Mouse (Mus musculus): ENCODE results near the gene Sys1. TPM values are rescaled to one million over a fixed set of nuclear protein-coding genes. Genes with fewer than 3 reads are reported as not detected.

The Sys1 gene
- total and polyA plus RNA-seq, 3 experiments, result 85.8 to 94.3 TPM; not detected in 1

DNA sequence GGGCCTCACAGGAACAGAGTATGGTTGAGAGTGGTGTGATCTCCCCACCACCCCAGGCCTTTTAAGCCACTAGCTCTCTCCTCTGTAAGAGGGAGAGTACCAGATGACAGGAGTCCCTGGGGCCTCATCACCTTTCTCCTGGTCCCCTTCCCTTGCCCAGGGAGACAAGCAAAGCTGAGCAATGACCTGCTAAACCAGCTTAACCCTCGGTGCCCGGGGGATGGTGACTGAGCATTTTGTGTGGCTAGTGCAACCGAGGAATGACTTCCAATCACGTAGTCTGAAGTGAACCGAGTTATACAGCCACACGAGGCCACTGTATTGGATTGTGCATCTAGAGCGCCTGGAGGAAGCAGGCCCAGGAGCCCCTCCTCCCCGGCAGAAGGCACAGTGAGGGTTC, 32.4 kb upstream of the Sys1 start:
- H3K4me1 ChIP-seq (ENCODE audit: control insufficient read depth in 1 of 2, insufficient read depth in 2 of 2, low read length in 2 of 2), result no peaks in the 10 kb centered on the region
- H3K27me3 ChIP-seq (ENCODE audit: control insufficient read depth in 1 of 2, insufficient read depth in 2 of 2, low read length in 2 of 2), result peaks cover 0 to 7% of the 10 kb centered on the region in 2 experiments; a peak in 3 of 4 replicates
- TF ChIP-seq RCOR1 (IDR thresholded peaks at IDR 0.05; ENCODE audit: low read depth, low read length) (no peak), ZMIZ1 (IDR thresholded peaks at IDR 0.05; ENCODE audit: low read depth, low read length) (no peak), TCF12 (IDR thresholded peaks at IDR 0.05; ENCODE audit: low read depth, low read length) (no peak), ZKSCAN1 (IDR thresholded peaks at IDR 0.05; ENCODE audit: low read depth, low read length) (no peak), ETS1 (IDR thresholded peaks at IDR 0.05; ENCODE audit: low read depth, low read length) (no peak), NELFE (IDR thresholded peaks at IDR 0.05; ENCODE audit: low read depth, low read length) (no peak), POLR2AphosphoS2 (IDR thresholded peaks at IDR 0.05; ENCODE audit: low read length) (no peak), CHD1 (IDR thresholded peaks at IDR 0.05; ENCODE audit: low read depth, low read length) (no peak), HCFC1 (IDR thresholded peaks at IDR 0.05; ENCODE audit: low read depth, low read length) (no peak), TAL1 (IDR thresholded peaks at IDR 0.05; ENCODE audit: low read length) (no peak), USF2 (IDR thresholded peaks at IDR 0.05; ENCODE audit: borderline replicate concordance in 1 of 2, insufficient read depth in 1 of 2, low read depth in 1 of 2, low read length in 2 of 2) (no peak), MYB (IDR thresholded peaks at IDR 0.05; ENCODE audit: low read depth, low read length) (no peak), RAD21 (IDR thresholded peaks at IDR 0.05; ENCODE audit: low read depth, low read length) (no peak), ZC3H11A (IDR thresholded peaks at IDR 0.05; ENCODE audit: low read depth, low read length) (no peak), SMC3 (IDR thresholded peaks at IDR 0.05; ENCODE audit: low read depth, low read length) (no peak)
- no peaks in the 10 kb centered on the region for H3K79me2 ChIP-seq (ENCODE audit: control insufficient read depth, insufficient read depth, low read length, poor library complexity)
- no peaks in the 10 kb centered on the region for H3K9me3 ChIP-seq (replicated peaks; ENCODE audit: insufficient read depth, low read length)
- H3K9ac ChIP-seq (ENCODE audit: control insufficient read depth, low read depth, low read length, poor library complexity, severe bottlenecking), result no peak overlapping the region
- H3K27ac ChIP-seq (ENCODE audit: control insufficient read depth, low read depth, low read length), result no peak overlapping the region
- no peaks in the 10 kb centered on the region for H3K36me3 ChIP-seq (ENCODE audit: control insufficient read depth in 1 of 2, insufficient read depth in 2 of 2, low read length in 2 of 2)
- H3K4me3 ChIP-seq (ENCODE audit: control insufficient read depth in 1 of 2, insufficient read depth in 1 of 2, low read depth in 2 of 2, low read length in 2 of 2), result no peak overlapping the region
- no peak for DNase-seq (ENCODE audit: low read depth, low spot score)

- peaks cover 0 to 8% of the 10 kb centered on the region in 2 experiments for H3K27me3 ChIP-seq (ENCODE audit: control insufficient read depth in 1 of 2, insufficient read depth in 2 of 2, low read length in 2 of 2)
- H3K4me1 ChIP-seq (ENCODE audit: control insufficient read depth in 1 of 2, insufficient read depth in 2 of 2, low read length in 2 of 2), result no peaks in the 10 kb centered on the region
- H3K9ac ChIP-seq (ENCODE audit: control insufficient read depth, low read depth, low read length, poor library complexity, severe bottlenecking), result no peak overlapping the region
- H3K4me3 ChIP-seq (ENCODE audit: control insufficient read depth in 1 of 2, insufficient read depth in 1 of 2, low read depth in 2 of 2, low read length in 2 of 2), result no peak overlapping the region
- TF ChIP-seq GATA1 (IDR thresholded peaks at IDR 0.05; ENCODE audit: low read depth, low read length) (no peak), TCF12 (IDR thresholded peaks at IDR 0.05; ENCODE audit: low read depth, low read length) (no peak), MYB (IDR thresholded peaks at IDR 0.05; ENCODE audit: low read depth, low read length) (no peak), RAD21 (IDR thresholded peaks at IDR 0.05; ENCODE audit: low read depth, low read length) (no peak), GABPA (IDR thresholded peaks at IDR 0.05; ENCODE audit: low read depth, low read length) (no peak), RCOR1 (IDR thresholded peaks at IDR 0.05; ENCODE audit: low read depth, low read length) (no peak), ZMIZ1 (IDR thresholded peaks at IDR 0.05; ENCODE audit: low read depth, low read length) (no peak), USF2 (IDR thresholded peaks at IDR 0.05; ENCODE audit: borderline replicate concordance in 1 of 2, insufficient read depth in 1 of 2, low read depth in 1 of 2, low read length in 2 of 2) (no peak), CTCF (IDR thresholded peaks at IDR 0.05 in 2 of 3, conservative IDR thresholded peaks at IDR 0.05 in 1 of 3; ENCODE audit: control insufficient read depth in 1 of 3, insufficient read depth in 1 of 3, low read depth in 2 of 3, low read length in 3 of 3, poor library complexity in 1 of 3, severe bottlenecking in 1 of 3) (no peak), USF1 (IDR thresholded peaks at IDR 0.05; ENCODE audit: low read depth, low read length) (no peak), POLR2AphosphoS5 (IDR thresholded peaks at IDR 0.05; ENCODE audit: borderline replicate concordance, low read depth, low read length) (no peak), E2F4 (IDR thresholded peaks at IDR 0.05; ENCODE audit: borderline replicate concordance, low read depth, low read length) (no peak)
- no peaks in the 10 kb centered on the region for H3K36me3 ChIP-seq (ENCODE audit: control insufficient read depth in 1 of 2, insufficient read depth in 2 of 2, low read length in 2 of 2)
- no peak for DNase-seq (ENCODE audit: low read depth, low spot score)
- no peak overlapping the region for H3K27ac ChIP-seq (ENCODE audit: control insufficient read depth, low read depth, low read length)
- H3K9me3 ChIP-seq (replicated peaks; ENCODE audit: insufficient read depth, low read length), result no peaks in the 10 kb centered on the region
- H3K79me2 ChIP-seq (ENCODE audit: control insufficient read depth, insufficient read depth, low read length, poor library complexity), result no peaks in the 10 kb centered on the region
Observed at GRCm38 (mm10) chr2:164425401-164425800, 31.4 kb upstream of the Sys1 start.
